Mouse (Mus musculus) forelimb bud, embryonic 11.5 days (tissue): ENCODE measurements around the gene Nmrk1.
"Not testable (repeated sequence)": the region's sequence is repeated elsewhere in the genome, so short reads cannot be mapped to it uniquely, and the experiment has no call there.

Experiments
- DNase-seq: peaks from one replicate; pipeline ENCODE4 v3.0.0-alpha.2; 2012; ENCODE audit warnings: low read depth, low spot score

Nmrk1 gene

DNA sequence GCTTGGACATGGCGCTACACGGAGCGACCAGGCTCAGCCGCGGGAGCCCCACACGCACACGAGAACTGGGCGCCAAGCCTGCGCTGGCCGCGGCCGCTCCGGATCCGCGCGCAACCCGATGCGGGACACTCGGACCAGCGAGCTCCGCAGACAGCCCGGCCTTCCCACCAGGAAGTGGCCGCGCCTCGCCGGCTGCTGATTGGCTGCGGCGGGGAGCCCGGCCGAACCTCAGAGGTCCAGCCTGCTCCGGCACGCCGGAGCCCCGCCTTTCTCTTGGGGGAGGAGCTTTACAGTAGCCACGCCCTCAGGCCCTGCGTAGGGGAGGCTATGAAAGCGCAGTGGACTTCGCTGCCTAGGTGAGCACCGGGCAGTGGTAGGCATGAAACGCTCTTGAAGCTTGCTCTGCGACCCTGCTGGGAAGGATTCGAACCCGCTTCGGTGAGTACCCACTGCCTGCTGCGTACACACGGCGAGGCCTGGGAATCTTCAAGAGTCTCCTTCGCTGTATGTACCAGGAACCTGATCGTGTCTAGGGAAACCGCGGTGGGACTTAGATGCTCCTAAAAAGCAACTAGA, at the start of gene Nmrk1, which contains the start of gene Ostf1:
Gene Nmrk1, plus strand, starts transcription at position 307 of the 576 bp plus-strand sequence.
Gene Ostf1, minus strand, starts transcription at position 180 of the 576 bp plus-strand sequence.
- peak; percentile 94 for DNase-seq

DNA sequence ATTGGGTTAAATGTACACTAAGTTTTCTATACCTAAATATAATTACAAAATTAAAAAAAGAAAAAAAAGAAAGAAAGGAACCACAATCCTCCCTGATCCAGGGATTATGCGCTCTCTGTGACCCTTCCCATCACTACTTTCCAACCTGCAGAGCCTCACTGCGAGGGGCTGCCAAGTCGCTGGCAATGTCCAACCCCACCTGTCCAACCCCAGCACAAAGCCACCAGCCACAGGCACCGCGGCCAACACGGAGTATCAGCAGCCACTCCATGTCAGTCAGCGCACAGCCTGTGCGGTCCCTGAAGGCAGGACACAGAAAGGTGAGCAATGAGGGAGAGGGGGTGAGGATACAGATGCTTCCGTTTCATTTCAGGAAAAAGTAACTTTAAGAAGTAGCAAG, 49.5 kb upstream of the Nmrk1 start:
- no peak for DNase-seq

DNA sequence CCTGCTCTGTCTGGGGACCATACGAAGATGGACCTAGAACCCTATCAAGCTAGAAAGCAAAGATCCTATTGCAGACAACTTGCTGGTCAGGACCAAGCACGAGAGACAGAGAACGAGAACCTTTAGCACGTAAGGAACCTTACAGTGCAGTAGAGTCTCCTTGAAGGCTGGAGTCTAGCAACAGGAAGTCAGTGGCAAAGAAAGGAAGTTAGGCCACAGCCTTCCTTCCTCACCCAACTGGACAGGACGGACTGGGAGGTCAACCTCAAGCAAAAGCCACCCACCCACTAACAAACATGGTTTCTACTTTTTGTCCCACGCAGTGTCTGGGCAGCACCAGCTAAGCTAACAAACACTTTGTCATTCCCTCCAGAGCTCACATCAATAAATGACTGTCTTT, 48.9 kb upstream of the Nmrk1 start:
- no peak for DNase-seq

DNA sequence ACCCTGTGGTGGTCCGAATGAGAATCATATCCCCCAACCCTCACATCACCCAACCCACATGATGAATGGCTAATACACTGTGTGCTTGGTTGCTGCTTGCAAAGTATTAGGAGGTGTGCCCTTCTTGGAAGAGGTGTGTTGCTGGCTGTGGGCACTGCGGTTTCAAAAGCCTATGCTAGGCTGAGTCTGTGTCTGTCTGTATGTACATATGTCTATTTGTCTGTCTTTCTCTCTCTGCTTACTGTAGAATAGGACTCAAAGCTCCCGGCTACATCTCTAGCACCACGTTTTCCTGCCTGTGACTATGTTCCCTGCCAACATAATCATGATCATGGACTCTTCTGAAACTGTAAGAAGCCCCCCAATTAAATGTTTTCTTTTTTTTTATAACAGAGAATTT, 48.0 kb upstream of the Nmrk1 start:
- DNase-seq = no peak

DNA sequence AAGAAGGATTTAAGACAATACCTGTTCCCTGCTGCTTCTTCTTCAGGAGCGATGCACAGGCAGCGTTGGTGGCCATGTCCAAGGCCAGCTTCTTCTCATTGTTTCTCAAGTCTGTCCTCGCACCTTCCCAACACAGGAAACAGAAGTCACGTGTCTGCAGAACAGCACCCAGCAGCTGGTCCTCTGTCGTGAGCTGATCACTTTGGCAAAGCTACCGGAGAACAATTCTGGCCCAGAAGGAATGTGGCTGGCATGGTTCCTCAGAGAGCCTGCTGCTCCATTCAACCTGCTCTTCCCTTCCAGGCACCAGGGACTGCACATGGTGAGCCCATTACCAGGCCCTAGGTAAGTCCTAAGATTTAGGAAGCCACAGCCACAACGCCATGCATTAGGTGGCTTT, 47.1 kb upstream of the Nmrk1 start:
- no peak for DNase-seq

DNA sequence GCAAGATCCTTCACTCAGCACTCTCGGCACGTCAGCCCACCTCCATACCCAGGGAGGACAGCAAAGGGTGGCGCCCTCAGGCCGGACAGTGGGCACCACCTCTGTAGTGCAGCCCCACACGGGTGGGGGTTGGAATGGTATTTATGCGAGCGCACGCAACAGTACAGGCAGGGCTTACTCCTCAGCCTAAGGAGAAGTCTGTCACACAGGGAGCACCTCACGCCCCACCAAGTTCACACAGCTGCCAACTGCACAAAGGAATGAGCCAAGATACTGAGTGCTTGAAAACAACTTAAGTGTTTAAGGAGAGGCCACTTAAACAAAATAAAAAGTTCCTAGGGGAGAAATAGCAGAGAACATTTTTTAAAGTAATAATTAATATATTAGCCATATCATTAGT, 44.6 kb upstream of the Nmrk1 start:
- no peak for DNase-seq

DNA sequence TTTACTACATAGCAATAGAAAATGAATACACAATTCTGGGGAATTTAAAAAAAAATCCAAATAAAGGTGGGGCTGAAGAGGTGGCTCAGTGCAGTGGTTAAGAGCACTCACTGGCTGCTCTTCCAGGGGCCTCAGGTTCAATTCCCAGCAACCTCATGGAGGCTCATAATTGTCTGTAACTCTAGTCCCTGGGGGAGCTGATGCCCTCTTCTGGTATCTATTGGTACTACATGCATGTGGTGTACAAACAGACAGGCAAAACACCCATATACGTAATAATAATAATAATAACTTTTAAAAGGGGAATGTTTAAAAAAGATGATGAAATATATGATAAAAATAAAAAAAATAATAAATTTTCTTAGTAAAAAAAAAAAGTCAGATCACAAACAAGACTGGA, 43.5 kb upstream of the Nmrk1 start:
- DNase-seq = no peak

DNA sequence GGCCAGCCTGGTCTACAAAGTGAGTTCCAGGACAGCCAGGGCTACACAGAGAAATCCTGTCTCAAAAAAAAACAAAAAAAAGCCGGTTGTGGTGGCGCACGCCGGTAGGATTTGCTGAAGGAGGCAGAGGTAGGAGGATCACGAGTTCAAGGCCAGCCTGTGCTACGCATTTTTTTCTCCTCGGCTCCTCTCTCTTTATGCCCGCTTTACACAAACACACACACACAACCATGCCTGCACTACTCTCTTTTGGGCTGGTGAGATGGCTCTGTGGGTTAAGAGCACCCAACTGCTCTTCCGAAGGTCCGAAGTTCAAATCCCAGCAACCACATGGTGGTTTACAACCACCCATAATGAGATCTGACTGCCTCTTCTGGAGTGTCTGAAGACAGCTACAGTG, 42.9 kb upstream of the Nmrk1 start:
- not testable (repeated sequence) for DNase-seq

DNA sequence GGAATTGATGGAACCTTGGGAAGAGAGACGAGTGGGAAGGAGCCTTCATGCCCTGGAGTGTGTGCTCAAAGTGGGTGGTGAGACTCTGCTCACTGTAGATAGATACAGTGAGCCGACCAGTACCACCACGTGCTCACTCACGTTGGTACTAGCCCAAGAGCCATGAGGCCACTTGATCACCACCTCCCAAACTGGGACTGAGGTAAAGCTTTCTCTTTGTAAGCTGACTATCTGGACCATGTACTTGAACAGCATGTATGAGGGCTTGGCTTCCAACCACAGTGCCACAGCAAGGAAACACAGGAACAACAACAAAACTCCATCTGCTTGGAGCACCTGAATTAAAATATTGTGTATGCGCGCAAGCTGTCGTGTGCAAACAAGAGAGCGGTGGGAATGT, 42.5 kb upstream of the Nmrk1 start:
- no peak for DNase-seq

DNA sequence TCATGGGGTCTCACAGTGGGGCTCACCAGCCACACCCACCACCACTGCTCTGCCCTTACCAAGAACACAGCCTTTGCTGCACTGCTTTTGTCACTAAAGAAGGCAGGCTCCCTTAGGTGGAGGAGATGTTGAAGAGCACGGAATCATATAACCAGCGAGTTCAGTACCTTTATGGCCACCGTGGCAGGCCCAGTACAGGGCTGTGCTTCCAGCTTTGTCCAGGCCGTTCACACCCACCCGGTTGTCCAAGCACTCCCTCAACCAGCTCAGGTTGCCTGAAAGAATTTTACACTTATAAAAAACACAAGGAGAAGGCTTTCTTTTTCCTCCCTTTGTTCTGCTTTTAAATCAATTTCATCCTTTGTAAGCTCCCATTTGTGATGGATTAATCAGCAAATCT, 41.5 kb upstream of the Nmrk1 start:
- DNase-seq = no peak

DNA sequence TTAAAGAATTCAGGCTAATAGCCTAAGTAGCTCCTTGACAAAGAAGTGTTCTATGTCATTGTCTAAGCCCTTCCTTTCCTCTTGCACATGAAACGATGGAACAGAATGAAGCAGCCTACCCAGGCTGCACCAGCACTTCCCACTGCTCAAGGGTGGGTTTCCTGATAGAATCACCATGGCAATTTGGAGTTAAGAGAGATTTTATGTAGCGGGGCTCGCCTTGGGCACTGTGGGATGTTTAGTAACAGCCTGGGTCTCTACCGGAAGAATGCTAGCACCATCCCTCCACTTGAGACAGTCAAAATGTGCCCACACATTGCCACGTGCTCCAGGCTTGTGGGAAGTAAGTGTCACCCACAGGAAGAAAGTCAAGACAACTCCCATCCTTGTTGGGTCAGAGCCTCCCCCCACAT, 40.8 kb upstream of the Nmrk1 start:
- DNase-seq = no peak

DNA sequence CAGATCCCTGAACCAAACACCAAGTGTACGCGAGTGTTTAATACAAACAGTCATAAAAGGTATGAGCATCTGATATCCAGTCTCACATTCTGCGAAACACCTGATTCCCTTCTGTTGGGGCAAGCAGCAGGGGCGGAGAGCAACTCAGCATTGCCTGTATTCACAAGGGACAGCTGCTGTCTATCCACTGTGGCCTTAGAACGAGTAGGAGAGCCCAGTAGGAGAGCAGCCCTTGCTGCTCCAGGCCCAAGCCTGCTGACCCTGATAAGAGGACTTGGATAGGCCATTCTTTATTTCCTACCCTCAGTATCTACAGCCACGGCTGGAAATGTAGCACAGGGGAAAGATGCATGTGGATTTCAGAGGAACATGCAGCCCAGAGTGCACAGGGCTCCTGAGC, 38.8 kb upstream of the Nmrk1 start:
- DNase-seq = no peak

DNA sequence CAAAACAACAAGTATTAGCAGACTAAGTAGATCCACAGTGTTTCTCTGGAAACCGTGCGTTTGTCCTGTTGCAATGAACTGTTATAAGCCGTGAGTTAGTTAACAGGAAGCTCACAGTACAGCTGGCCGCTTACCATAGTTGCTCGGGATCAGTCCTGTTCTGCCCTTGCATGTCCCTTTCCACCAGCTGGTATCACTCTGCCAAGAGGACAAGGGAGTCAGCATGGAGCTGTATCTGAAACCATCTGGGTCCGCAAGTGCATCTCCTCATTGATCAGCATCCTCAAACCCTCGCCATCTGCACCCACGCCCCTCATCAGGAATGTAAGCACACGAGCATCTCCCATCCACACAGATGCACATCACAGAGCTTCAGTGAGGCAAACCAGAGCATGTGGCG, 38.0 kb upstream of the Nmrk1 start:
- no peak for DNase-seq

DNA sequence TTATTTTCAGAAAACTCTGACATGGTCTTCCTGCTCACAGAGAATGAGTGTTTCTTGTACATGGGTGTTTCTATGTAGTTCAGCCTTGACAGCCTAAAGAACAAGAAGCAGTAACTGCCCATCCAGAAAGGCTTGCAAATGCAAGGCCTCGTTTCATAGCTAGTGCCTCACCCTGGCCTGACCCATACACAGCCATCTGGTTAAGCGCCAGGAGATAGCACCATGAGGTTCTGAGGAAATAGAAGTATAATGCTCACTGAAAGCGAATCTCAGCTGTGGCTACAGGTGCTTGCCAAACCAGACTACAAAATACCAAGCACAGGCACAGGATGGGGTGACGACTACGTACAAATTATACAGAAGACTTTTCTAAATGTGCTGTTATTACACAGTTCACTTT, 34.9 kb upstream of the Nmrk1 start:
- no peak for DNase-seq

DNA sequence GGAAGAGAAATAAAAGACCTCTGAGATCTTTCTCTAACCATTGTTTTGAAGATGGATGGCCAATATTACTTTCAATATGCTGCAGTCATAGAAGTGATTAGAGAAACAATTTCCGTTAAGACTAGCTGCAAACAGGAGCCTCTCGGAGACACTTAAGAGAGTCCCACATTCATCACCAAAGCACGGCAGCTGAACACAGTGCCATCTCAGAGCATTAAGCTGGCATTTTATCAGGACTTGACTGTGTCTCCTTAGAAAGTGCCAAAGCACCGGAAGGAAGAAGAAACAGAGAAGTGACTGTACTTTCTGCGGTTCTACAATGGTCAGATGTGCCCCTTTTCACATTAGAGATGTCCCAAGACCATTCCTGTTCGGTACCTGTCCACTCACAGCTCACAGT, 34.0 kb upstream of the Nmrk1 start:
- no peak for DNase-seq

DNA sequence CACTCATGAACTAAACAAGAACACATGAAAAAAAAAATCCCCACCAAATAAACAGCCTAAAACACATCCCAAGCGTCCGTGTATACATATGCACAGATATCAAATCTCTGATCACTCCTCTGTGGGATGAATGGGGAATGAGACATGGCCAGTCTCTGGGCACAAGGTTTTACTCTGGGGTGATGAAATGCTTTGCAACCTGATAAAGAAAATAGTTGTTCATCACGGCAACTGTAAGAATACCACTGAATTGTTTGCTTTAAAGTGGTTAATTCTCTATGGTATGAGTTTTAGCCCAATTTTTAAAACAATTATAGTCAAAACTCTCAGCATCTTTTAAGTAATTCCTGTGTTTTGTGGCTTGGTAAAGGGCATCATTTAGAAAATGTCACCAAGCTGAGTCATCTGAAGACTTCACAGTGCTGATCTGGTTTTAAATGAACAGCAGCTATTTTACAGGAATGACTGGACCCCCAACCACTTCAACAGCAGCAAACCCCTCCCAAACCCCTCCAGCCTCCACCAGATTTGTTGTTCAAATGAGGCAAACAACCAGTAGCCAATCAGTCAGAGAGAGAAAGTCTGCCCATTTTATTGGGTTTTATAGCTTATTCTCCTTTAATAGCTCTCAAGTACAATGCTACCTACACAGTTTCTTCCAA, 33.4 kb upstream of the Nmrk1 start:
- no peak for DNase-seq

DNA sequence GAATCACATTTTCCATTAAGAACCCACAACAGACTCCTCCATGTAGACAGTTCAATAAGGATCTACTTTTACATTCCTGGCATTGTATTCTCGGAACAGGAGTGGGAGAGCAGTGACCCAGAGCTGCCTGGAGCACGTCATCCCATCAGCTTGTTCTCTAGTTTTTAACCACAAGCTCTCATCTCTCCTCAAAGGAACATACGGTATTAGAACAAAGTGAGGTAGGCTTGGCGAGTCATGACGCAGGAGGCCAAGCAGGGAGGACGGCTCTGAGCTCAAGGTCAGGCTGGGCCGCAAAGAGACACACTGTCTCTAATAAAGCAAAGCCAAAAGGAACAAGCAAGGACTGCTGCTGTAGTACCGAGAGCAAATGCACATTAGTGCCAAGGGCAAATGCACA, 32.7 kb upstream of the Nmrk1 start:
- no peak for DNase-seq

DNA sequence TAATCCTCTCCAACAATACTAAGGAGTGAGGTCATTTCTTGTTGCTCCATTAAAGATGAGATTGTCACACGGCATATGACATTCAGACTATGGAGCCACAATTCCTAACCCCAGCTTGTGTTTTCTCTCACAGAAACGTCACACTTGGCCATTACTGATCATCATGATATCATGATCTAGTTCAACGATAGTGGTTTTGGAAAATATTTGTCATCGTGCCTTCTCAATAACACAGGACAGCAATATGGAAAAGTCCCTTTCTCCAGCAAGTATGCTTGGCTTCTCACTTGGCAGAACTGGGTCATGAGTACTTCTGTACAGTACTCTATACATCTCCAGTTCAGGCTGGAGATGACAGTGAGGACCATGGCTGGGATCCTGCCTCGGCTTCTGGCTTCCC, 32.1 kb upstream of the Nmrk1 start:
- DNase-seq = no peak

DNA sequence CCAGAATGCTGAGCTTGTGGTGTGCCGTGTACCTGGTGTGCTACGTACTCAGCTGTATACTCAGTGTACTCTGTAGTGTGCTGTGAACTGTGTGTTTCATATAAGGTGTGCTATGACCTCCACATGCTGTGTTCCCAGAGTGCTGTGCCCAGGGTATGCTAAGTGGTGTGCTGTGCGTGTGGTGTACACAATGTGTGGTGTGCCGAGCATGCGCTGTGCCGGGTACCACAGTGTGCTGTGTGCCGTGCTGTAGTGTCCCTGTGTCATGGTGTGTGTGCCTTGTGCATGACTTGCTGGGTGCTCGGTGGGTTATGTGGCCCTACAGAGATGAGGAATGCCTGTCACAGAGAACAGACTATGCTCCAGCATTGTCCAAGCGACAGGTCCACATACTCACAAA, 31.1 kb upstream of the Nmrk1 start:
- no peak for DNase-seq

DNA sequence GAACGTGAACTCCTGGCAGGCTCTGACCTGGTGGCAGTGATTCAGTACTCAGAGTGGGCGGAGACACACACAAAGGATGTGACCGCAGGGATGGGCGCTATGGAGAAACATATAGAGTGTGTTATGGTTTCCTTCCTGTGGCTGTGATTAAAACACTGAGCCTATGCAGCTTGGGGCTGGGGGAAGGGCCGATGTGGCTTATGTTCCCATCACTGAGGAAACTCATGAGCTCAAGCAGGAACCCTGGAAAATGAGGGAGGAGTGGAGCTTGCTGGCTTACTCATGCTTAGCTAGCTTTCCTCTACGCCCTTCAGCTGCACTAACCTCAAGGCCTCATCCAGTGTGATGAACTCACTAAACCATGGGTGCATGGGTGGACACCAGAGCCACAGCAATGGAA, 28.7 kb upstream of the Nmrk1 start:
- DNase-seq = no peak

DNA sequence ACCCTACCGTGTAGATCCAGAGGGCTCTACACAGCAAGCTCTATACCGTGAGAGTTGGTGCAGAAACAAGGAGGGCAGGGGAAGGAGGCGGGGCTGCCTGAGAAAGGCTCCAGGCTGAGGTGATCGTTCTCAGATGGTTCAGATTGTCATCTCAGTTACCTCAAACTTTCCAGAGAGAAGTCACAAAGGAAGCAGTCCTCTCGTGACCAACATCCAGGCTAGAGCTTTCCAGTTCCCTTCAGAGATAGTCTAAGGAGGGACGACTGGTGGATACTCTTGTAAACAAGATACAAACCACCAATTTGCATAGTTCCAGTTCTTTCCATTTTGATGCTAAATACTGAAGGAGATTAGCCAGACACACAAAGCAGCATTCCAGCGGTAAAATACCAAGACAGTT, 23.8 kb upstream of the Nmrk1 start:
- DNase-seq = no peak

DNA sequence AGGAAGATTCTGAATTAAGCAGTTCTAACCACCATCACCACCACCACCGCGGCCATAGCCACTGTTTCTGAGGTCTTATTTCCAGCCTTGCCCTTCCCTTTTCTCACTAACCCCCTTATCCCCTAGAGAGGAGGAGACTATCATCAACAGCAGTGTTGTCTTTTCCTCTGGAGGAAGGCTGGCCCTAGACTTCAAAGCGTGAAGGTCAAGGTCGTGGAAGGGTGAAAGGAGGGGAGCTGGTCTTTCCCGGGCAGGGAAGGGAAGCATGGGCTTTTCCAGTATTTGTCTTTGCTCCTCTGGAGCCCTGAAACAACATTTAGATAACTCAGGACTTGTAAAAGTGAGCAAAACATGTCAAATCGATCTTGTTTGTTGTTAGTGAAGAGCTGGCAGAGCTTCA, 22.8 kb upstream of the Nmrk1 start:
- no peak for DNase-seq

DNA sequence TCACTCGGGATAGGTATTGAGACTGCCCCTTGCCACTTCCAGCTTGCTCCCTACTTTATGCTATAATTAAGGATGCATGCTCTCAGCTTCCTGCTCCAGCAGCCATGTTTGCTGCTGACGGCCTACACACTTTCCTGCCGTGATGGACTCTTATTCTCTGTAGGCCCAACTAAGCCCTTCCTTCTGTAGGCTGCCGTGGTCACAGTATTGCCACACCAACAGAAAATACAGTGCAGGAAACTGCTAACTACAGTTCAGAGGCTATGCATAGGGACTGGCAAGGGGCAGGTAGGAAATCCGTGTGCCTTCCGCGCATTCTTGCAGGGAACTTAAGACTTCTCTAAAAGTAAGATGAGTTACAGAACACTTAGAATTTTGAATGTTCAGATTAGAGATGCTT, 17.4 kb upstream of the Nmrk1 start:
- DNase-seq = no peak

DNA sequence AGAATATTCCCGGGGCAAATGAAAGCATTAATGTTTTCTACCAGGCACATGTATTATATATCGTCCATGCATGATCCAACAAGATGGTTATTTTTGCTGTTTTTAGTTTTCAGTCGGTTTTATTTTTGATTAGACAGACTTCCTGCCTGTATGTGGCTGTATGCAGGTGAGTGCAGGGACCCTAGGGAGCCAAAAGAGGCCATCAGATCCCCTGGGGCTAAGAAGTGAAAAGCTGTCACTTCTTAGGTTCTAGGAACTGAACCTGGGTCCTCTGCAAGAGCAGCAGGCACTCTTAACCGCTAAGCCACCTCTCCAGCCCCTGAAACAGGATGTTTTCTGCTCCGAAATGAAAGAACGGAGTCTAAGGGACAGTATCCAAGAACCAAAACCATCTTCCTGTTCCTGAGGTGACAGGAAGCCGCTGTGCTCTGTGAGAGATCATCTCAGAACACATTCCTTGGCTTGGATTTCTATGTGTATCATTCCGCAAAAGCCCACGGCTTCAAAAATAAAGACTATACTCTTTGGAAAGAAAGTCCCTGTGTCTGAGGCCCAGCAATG, 16.0 kb upstream of the Nmrk1 start:
- no peak for DNase-seq
